Mouse (Mus musculus) testis, adult 2 months (tissue): ENCODE results near the gene Tmprss11e.

Experiments used
- CTCF ChIP-seq: fragments of 200-500 bp; IDR thresholded peaks from 2 replicates; pipeline ENCODE4 v1.5.1; 2012; ENCODE audit warnings: low read depth, mild to moderate bottlenecking, inconsistent platforms, low read length, moderate library complexity; ENCODE audit not compliant: control insufficient read depth, insufficient read depth, insufficient replicate concordance
- POLR2A ChIP-seq: fragments of 200-500 bp; IDR thresholded peaks from 2 replicates; pipeline ENCODE4 v1.6.1; 2012; ENCODE audit warnings: low read depth, mild to moderate bottlenecking, inconsistent platforms, low read length, moderate library complexity; ENCODE audit not compliant: control insufficient read depth

DNA sequence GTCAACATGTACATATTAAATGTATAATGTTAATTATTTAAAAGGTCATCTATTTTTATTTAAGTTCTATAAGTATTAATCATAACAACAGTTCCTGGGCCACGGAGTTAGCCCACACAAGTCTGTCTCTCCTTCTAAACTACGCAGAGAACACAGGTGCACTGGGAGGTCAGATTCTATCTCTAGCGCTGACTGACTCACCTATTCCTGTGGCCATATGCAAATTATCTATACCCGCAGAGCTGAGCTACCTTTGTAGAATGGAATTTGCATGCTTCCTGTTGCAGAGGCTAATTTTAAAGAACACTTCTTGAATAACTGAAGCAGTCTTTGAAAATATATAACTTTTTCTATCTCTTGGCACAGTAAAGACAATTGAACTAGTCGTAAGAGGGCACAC lies 4.5 kb downstream of the Tmprss11e start:
- TF ChIP-seq CTCF (no peak), POLR2A (no peak)
